Mouse (Mus musculus) lung, postnatal 0 days (tissue): ENCODE results near the gene Ctc1.

Experiments
- CTCF ChIP-seq: IDR thresholded peaks from 2 replicates; pipeline ENCODE4 v1.5.1; 2016; ENCODE audit warnings: antibody characterized with exemption, mild to moderate bottlenecking
- EP300 ChIP-seq: IDR thresholded peaks from 2 replicates; pipeline ENCODE4 v1.6.1; 2016; ENCODE audit warnings: antibody characterized with exemption, mild to moderate bottlenecking, control low read depth

DNA sequence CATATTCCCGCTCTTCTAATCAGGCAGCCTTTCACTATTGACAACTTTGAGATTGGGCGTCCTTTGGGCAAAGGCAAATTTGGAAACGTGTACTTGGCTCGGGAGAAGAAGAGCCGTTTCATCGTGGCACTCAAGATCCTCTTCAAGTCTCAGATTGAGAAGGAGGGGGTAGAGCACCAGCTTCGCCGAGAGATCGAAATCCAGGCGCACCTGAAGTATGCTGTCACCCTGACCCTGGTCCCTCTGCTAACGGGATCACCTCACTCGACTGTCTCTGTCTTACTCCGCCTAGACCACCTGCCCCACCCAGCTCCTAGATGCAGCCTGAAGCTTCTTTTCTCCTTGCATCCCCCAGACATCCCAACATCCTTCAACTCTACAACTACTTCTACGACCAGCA is 32.4 kb downstream of the Ctc1 start:
- TF ChIP-seq CTCF = no peak
- no peak for TF ChIP-seq EP300
